Mouse (Mus musculus): ENCODE results near the gene Veph1. TPM values are rescaled to one million over a fixed set of nuclear protein-coding genes. Genes with fewer than 3 reads are reported as not detected.
A peak's percentile ranks its signal among the peaks of the same experiment; 100 is the strongest.

Veph1 gene
- total and polyA plus RNA-seq, 3 experiments = not detected

GRCm38 (mm10) chr3:66070274-66070673 lies 226.4 kb downstream of the Veph1 start:
- Histone ChIP-seq H3K79me2 (replicated peaks; ENCODE audit: control insufficient read depth, extremely low read depth, insufficient read depth, poor library complexity, severe bottlenecking) (no peaks in the 10 kb centered on the region), H3K4me2 (ENCODE audit: insufficient read depth, low read depth, poor library complexity, severe bottlenecking) (no peak overlapping the region), H3K4me1 (ENCODE audit: control insufficient read depth in 1 of 2, insufficient read depth in 2 of 2) (peaks cover 0 to 8% of the 10 kb centered on the region in 2 experiments; a peak in 2 of 4 replicates), H3K27ac (ENCODE audit: insufficient read depth, low read depth) (no peak overlapping the region), H3K9me3 (replicated peaks; ENCODE audit: low read length) (no peaks in the 10 kb centered on the region), H3K4me3 (replicated peaks in 1 of 3; ENCODE audit: low read depth in 2 of 3, low read length in 2 of 3, poor library complexity in 1 of 3) (no peak overlapping the region), H3K36me3 (replicated peaks in 1 of 2; ENCODE audit: control insufficient read depth in 1 of 2, insufficient read depth in 1 of 2, low read length in 1 of 2) (no peaks in the 10 kb centered on the region), H3K9ac (ENCODE audit: insufficient read depth, low read depth) (no peak overlapping the region), H3K27me3 (replicated peaks) (no peaks in the 10 kb centered on the region)
- no peak for DNase-seq (ENCODE audit: extremely low read depth)
- dilution Hi-C loops (cut with MboI; ENCODE audit: extremely low pct_ligation_motif_present, extremely low pct_unique_long_range_greater_than_20kb, low sequenced_read_pairs) (no loop called here), in situ Hi-C loops (cut with MboI; ENCODE audit: low pct_ligation_motif_present, low pct_unique_long_range_greater_than_20kb, low sequenced_read_pairs) (no loop called here)
- TF ChIP-seq ZKSCAN1 (IDR thresholded peaks at IDR 0.05; ENCODE audit: borderline replicate concordance, low read depth, low read length) (no peak), TCF12 (IDR thresholded peaks at IDR 0.05; ENCODE audit: low read depth, low read length) (no peak), BHLHE40 (IDR thresholded peaks at IDR 0.05; ENCODE audit: low read depth, low read length) (no peak), MYC (IDR thresholded peaks at IDR 0.05; ENCODE audit: low read depth, low read length) (no peak)

GRCm38 (mm10) chr3:66063881-66064280 lies 232.8 kb downstream of the Veph1 start:
- Histone ChIP-seq H3K4me1 (ENCODE audit: control insufficient read depth in 1 of 2, insufficient read depth in 2 of 2) (peaks cover 0 to 25% of the 10 kb centered on the region in 2 experiments; a peak in 2 of 4 replicates), H3K27me3 (replicated peaks) (no peaks in the 10 kb centered on the region), H3K79me2 (replicated peaks; ENCODE audit: control insufficient read depth, extremely low read depth, insufficient read depth, poor library complexity, severe bottlenecking) (no peaks in the 10 kb centered on the region), H3K4me2 (ENCODE audit: insufficient read depth, low read depth, poor library complexity, severe bottlenecking) (no peak overlapping the region), H3K9ac (ENCODE audit: insufficient read depth, low read depth) (no peak overlapping the region), H3K9me3 (replicated peaks; ENCODE audit: low read length) (no peaks in the 10 kb centered on the region), H3K4me3 (replicated peaks in 1 of 3; ENCODE audit: low read depth in 2 of 3, low read length in 2 of 3, poor library complexity in 1 of 3) (no peak overlapping the region), H3K27ac (ENCODE audit: insufficient read depth, low read depth) (no peak overlapping the region), H3K36me3 (replicated peaks in 1 of 2; ENCODE audit: control insufficient read depth in 1 of 2, insufficient read depth in 1 of 2, low read length in 1 of 2) (no peaks in the 10 kb centered on the region)
- peak; percentile 66 for DNase-seq (ENCODE audit: extremely low read depth)
- dilution Hi-C loops (cut with MboI; ENCODE audit: extremely low pct_ligation_motif_present, extremely low pct_unique_long_range_greater_than_20kb, low sequenced_read_pairs) (no loop called here), in situ Hi-C loops (cut with MboI; ENCODE audit: low pct_ligation_motif_present, low pct_unique_long_range_greater_than_20kb, low sequenced_read_pairs) (loop anchor here (5.0 kb wide), 1 partner anchor 57 kb away; no protein-coding TSS in a partner anchor)
- no peak for TF ChIP-seq MEF2A (IDR thresholded peaks at IDR 0.05; ENCODE audit: borderline replicate concordance, low read depth, low read length)
- peak; percentile 56; the same call in 1 of the 2 replicates for TF ChIP-seq ZC3H11A (IDR thresholded peaks at IDR 0.05; ENCODE audit: low read depth, low read length)
- no peak for TF ChIP-seq ZNF384 (IDR thresholded peaks at IDR 0.05; ENCODE audit: low read depth, low read length)
- TF ChIP-seq CHD1 (IDR thresholded peaks at IDR 0.05; ENCODE audit: low read depth, low read length) = no peak
- no peak for TF ChIP-seq KAT2A (IDR thresholded peaks at IDR 0.05; ENCODE audit: insufficient replicate concordance, low read length)
- peak; percentile 86 for TF ChIP-seq RAD21 (IDR thresholded peaks at IDR 0.05; ENCODE audit: low read depth, low read length)
- no peak; the same call in 1 of the 2 replicates for TF ChIP-seq IRF4 (IDR thresholded peaks at IDR 0.05; ENCODE audit: low read depth, low read length)
- TF ChIP-seq MAZ (IDR thresholded peaks at IDR 0.05; ENCODE audit: low read depth, low read length) = no peak
- no peak for TF ChIP-seq TCF12 (IDR thresholded peaks at IDR 0.05; ENCODE audit: low read depth, low read length)
- no peak for TF ChIP-seq UBTF (IDR thresholded peaks at IDR 0.05; ENCODE audit: low read depth, low read length)
- TF ChIP-seq MAX (IDR thresholded peaks at IDR 0.05; ENCODE audit: low read length) = no peak
- TF ChIP-seq HCFC1 (IDR thresholded peaks at IDR 0.05; ENCODE audit: low read depth, low read length) = no peak
- TF ChIP-seq ZKSCAN1 (IDR thresholded peaks at IDR 0.05; ENCODE audit: borderline replicate concordance, low read depth, low read length) = no peak
- TF ChIP-seq TBP (conservative IDR thresholded peaks at IDR 0.05; ENCODE audit: low read depth, low read length) = no peak
- TF ChIP-seq CTCF (conservative IDR thresholded peaks at IDR 0.05 in 1 of 2, IDR thresholded peaks at IDR 0.05 in 1 of 2; ENCODE audit: low read depth in 2 of 2, low read length in 2 of 2) = peak in 1 of 2 experiments; percentile 87; a peak in 3 of 4 replicates
- TF ChIP-seq ELF1 (IDR thresholded peaks at IDR 0.05; ENCODE audit: low read depth, low read length) = no peak
- TF ChIP-seq SIN3A (IDR thresholded peaks at IDR 0.05; ENCODE audit: low read length) = no peak
- TF ChIP-seq RCOR1 (conservative IDR thresholded peaks at IDR 0.05; ENCODE audit: low read depth, low read length) = no peak
- TF ChIP-seq SMC3 (IDR thresholded peaks at IDR 0.05; ENCODE audit: low read depth, low read length) = peak; percentile 91
- TF ChIP-seq USF1 (IDR thresholded peaks at IDR 0.05; ENCODE audit: low read depth, low read length) = no peak
- no peak for TF ChIP-seq POLR2A (IDR thresholded peaks at IDR 0.05; ENCODE audit: low read depth, low read length)
